Comparison of ENCODE assay signal across 9 mouse cellular contexts in the genomic region with DNA sequence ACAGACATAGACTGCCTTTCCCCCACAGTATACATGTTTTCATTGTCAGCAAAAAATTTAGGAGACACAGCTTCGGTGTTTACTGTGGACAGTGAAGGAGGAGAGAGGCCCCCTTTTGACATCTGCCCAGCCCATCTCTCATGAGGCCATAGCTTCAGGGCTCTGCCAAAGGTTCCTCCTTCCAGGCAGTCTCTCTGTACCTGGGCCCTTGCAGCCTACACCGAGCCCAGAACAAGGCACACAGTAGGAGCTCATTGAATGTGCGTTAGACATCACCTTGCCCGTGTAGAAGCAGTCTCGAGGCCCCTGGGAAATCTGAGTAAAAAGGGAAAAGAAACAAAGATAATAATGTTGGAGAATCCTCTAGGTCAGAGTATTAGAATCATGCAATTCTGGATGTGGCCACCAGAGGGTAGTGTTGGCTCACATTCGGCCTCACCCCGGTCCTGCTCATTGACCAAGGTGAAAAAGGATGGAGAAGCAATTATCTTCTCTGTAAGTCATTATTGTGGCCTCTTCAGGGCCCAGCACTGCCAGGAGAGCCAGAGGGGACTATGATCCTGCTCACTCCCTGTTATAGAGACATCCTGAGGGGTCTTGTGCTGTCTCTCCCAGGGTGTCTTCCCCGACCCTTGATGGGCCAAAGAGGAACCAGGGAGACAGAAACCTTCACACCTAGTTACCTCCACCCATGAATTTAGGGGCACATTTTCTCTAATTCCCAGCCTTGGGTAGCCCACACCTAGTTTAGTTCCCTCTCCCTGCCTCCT. TPM values are rescaled to one million over a fixed set of nuclear protein-coding genes. Genes with fewer than 3 reads are reported as not detected.
A peak's percentile ranks its signal among the peaks of the same experiment; 100 is the strongest.
DNase-seq lines count a peak whose midpoint lies in the region; ATAC-seq and TF ChIP-seq lines count a peak whose summit lies in the region.
"Had no signal": no experiment of that assay in that cellular context is flagged by ENCODE, and none has a peak within 500 bp of the region (broad histone marks: within the 10 kb centered on the region; RNA-seq: fewer than 3 reads in every experiment).

No protein-coding gene starts in this region.

- TF ChIP-seq POLR2A in bone marrow macrophage, adult 2 months (IDR thresholded peaks at IDR 0.05; ENCODE audit: borderline replicate concordance, low read depth, low read length) = no peak
- no peak for TF ChIP-seq POLR2A in thymus, adult 2 months (IDR thresholded peaks at IDR 0.05; ENCODE audit: control insufficient read depth, extremely low read depth, insufficient read depth, low read length, poor library complexity)

- H3K9ac ChIP-seq in embryonic facial prominence, embryonic 15.5 days = no peak overlapping the region
- no peak overlapping the region for H3K9ac ChIP-seq in heart, embryonic 14.5 days (ENCODE audit: low read length)
- no peak overlapping the region for H3K9ac ChIP-seq in liver, postnatal 0 days (replicated peaks)
- no peak overlapping the region for H3K9ac ChIP-seq in neural tube, embryonic 15.5 days (replicated peaks)
- H3K9ac ChIP-seq: heart, embryonic 13.5 days had no signal

- WGBS in embryonic facial prominence, embryonic 15.5 days = 14% methylated on average over 8 of the region's 8 CpGs
- 14% methylated on average over 8 of the region's 8 CpGs for WGBS in heart, embryonic 14.5 days
- 11% methylated on average over 8 of the region's 8 CpGs for WGBS in liver, postnatal 0 days (ENCODE audit: insufficient replicate concordance)
- WGBS in neural tube, embryonic 15.5 days = 13% methylated on average over 8 of the region's 8 CpGs
- 10% methylated on average over 8 of the region's 8 CpGs for whole genome bisulfite sequencing in thymus, adult 2 months

- no peaks in the 10 kb centered on the region for H3K36me3 ChIP-seq in embryonic facial prominence, embryonic 15.5 days
- no peaks in the 10 kb centered on the region for H3K36me3 ChIP-seq in heart, embryonic 14.5 days (ENCODE audit: control insufficient read depth, insufficient read depth, low read length)
- H3K36me3 ChIP-seq in liver, postnatal 0 days (replicated peaks; ENCODE audit: insufficient read depth, low read length) = no peaks in the 10 kb centered on the region
- no peaks in the 10 kb centered on the region for H3K36me3 ChIP-seq in neural tube, embryonic 15.5 days
- no peaks in the 10 kb centered on the region for H3K36me3 ChIP-seq in thymus, adult 2 months (ENCODE audit: control insufficient read depth, insufficient read depth, low read length)
- H3K36me3 ChIP-seq: heart, embryonic 13.5 days had no signal

- no peak overlapping the region for H3K4me3 ChIP-seq in bone marrow macrophage, adult 2 months (ENCODE audit: insufficient read depth, low read length)
- H3K4me3 ChIP-seq in embryonic facial prominence, embryonic 15.5 days (replicated peaks) = no peak overlapping the region
- no peak overlapping the region for H3K4me3 ChIP-seq in heart, embryonic 14.5 days (ENCODE audit: control insufficient read depth in 1 of 2, insufficient read depth in 1 of 2, low read depth in 1 of 2, low read length in 2 of 2)
- H3K4me3 ChIP-seq in liver, postnatal 0 days (ENCODE audit: low read depth, low read length) = no peak overlapping the region
- H3K4me3 ChIP-seq in neural tube, embryonic 15.5 days (replicated peaks) = no peak overlapping the region
- no peak overlapping the region for H3K4me3 ChIP-seq in thymus, adult 2 months (ENCODE audit: control insufficient read depth, insufficient read depth, low read length)
- H3K4me3 ChIP-seq: heart, embryonic 13.5 days had no signal

- H3K9me3 ChIP-seq in embryonic facial prominence, embryonic 15.5 days (replicated peaks) = no peaks in the 10 kb centered on the region
- no peaks in the 10 kb centered on the region for H3K9me3 ChIP-seq in heart, embryonic 14.5 days (ENCODE audit: control insufficient read depth, low read length)
- H3K9me3 ChIP-seq in liver, postnatal 0 days (ENCODE audit: low read length) = no peaks in the 10 kb centered on the region
- no peaks in the 10 kb centered on the region for H3K9me3 ChIP-seq in neural tube, embryonic 15.5 days (replicated peaks)
- H3K9me3 ChIP-seq: heart, embryonic 13.5 days had no signal

- DNase-seq in ES-CJ7 (ENCODE audit: low read depth, low spot score) = peak; percentile 66
- DNase-seq in kidney, postnatal 10 days = peak; percentile 88
- DNase-seq in liver, postnatal 0 days = peak; percentile 81
- DNase-seq in thymus, adult 2 months = peak; percentile 82

- ATAC-seq in embryonic facial prominence, embryonic 15.5 days (ENCODE audit: insufficient number of reproducible peaks, low FRiP score, low TSS enrichment, low read depth) = peak; percentile 22; the same call in 1 of the 2 replicates
- 0 out of 2 replicates have a peak, but pooled peaks have one; percentile 16 for ATAC-seq in heart, embryonic 14.5 days (ENCODE audit: insufficient number of reproducible peaks, insufficient read depth, low FRiP score, low read depth)
- ATAC-seq in liver, postnatal 0 days = peak; percentile 60
- ATAC-seq in neural tube, embryonic 15.5 days (ENCODE audit: low FRiP score) = peak; percentile 51

- TF ChIP-seq EP300 in liver, postnatal 0 days (IDR thresholded peaks at IDR 0.05; ENCODE audit: low read depth) = no peak

- H3K4me1 ChIP-seq in bone marrow macrophage, adult 2 months (ENCODE audit: control insufficient read depth, insufficient read depth, low read length) = no peaks in the 10 kb centered on the region
- peaks cover 9% of the 10 kb centered on the region; the same call in 1 of the 2 replicates for H3K4me1 ChIP-seq in embryonic facial prominence, embryonic 15.5 days
- no peaks in the 10 kb centered on the region; a peak in 1 of 4 replicates for H3K4me1 ChIP-seq in heart, embryonic 14.5 days (ENCODE audit: control insufficient read depth in 2 of 2, insufficient read depth in 2 of 2, low read length in 2 of 2)
- H3K4me1 ChIP-seq in liver, postnatal 0 days (ENCODE audit: insufficient read depth) = no peaks in the 10 kb centered on the region
- H3K4me1 ChIP-seq in neural tube, embryonic 15.5 days = peaks cover 9% of the 10 kb centered on the region
- peaks cover 4% of the 10 kb centered on the region for H3K4me1 ChIP-seq in thymus, adult 2 months (replicated peaks; ENCODE audit: control insufficient read depth, insufficient read depth, low read length)

- no peak overlapping the region for H3K27ac ChIP-seq in bone marrow macrophage, adult 2 months (ENCODE audit: insufficient read depth, low read depth, low read length)
- no peak overlapping the region for H3K27ac ChIP-seq in embryonic facial prominence, embryonic 15.5 days (replicated peaks)
- H3K27ac ChIP-seq in heart, embryonic 14.5 days (replicated peaks in 1 of 2; ENCODE audit: control insufficient read depth in 1 of 2, insufficient read depth in 1 of 2, low read depth in 2 of 2, low read length in 2 of 2) = no peak overlapping the region
- H3K27ac ChIP-seq in liver, postnatal 0 days (ENCODE audit: low read depth) = no peak overlapping the region
- H3K27ac ChIP-seq in neural tube, embryonic 15.5 days (replicated peaks) = peak overlapping the region; percentile 30
- H3K27ac ChIP-seq in thymus, adult 2 months (ENCODE audit: control insufficient read depth, insufficient read depth, low read length) = no peak overlapping the region
- H3K27ac ChIP-seq: heart, embryonic 13.5 days had no signal

- no peak overlapping the region for H3K4me2 ChIP-seq in embryonic facial prominence, embryonic 15.5 days (replicated peaks)
- H3K4me2 ChIP-seq in heart, embryonic 14.5 days (ENCODE audit: low read length) = no peak overlapping the region
- H3K4me2 ChIP-seq in liver, postnatal 0 days (ENCODE audit: low read depth, low read length) = no peak overlapping the region
- H3K4me2 ChIP-seq in neural tube, embryonic 15.5 days = no peak overlapping the region
- H3K4me2 ChIP-seq: heart, embryonic 13.5 days had no signal

- peak; percentile 85 for TF ChIP-seq CTCF in bone marrow macrophage, adult 2 months (IDR thresholded peaks at IDR 0.05; ENCODE audit: low read depth, low read length)
- peak; percentile 94 for TF ChIP-seq CTCF in liver, postnatal 0 days (IDR thresholded peaks at IDR 0.05; ENCODE audit: low read depth)
- TF ChIP-seq CTCF in thymus, adult 2 months (IDR thresholded peaks at IDR 0.05; ENCODE audit: borderline replicate concordance, control insufficient read depth, extremely low read depth, insufficient read depth, low read length, poor library complexity) = no peak

- peaks cover 16% of the 10 kb centered on the region for H3K27me3 ChIP-seq in embryonic facial prominence, embryonic 15.5 days
- H3K27me3 ChIP-seq in heart, embryonic 14.5 days (ENCODE audit: control insufficient read depth, insufficient read depth, low read length) = peaks cover 17% of the 10 kb centered on the region
- H3K27me3 ChIP-seq in liver, postnatal 0 days (ENCODE audit: insufficient read depth, low read length) = peaks cover 36% of the 10 kb centered on the region
- peaks cover 18% of the 10 kb centered on the region; the same call in 1 of the 2 replicates for H3K27me3 ChIP-seq in neural tube, embryonic 15.5 days (replicated peaks)
- no peaks in the 10 kb centered on the region; the same call in 1 of the 2 replicates for H3K27me3 ChIP-seq in thymus, adult 2 months (ENCODE audit: control insufficient read depth, insufficient read depth, low read length)

RNA-seq across cellular contexts. Expression of gene Hap1, which starts 6.5 kb away (rescaled TPM):
- 0.68 and 1.2 TPM in 2 replicates for polyA plus RNA-seq in bone marrow macrophage, adult 2 months (2012; ENCODE audit: insufficient read depth, insufficient read length, missing spikeins)
- polyA plus RNA-seq in embryonic facial prominence, embryonic 15.5 days (2015; fragmentation: Nextera tagmentation; extraction: Ambion mirVana) = 7.0 and 10.6 TPM in 2 replicates
- polyA plus RNA-seq in heart, embryonic 14.5 days (2014; fragmentation: Nextera tagmentation; extraction: Ambion mirVana) = 3.4 and 4.3 TPM in 2 replicates
- polyA plus RNA-seq in liver, postnatal 0 days (2015; fragmentation: Nextera tagmentation; extraction: Ambion mirVana) = 0.78 and 0.81 TPM in 2 replicates
- polyA plus RNA-seq in neural tube, embryonic 15.5 days (2015; fragmentation: Nextera tagmentation; extraction: Ambion mirVana) = 233 and 264 TPM in 2 replicates
- 7.7 and 8.6 TPM in 2 replicates for polyA plus RNA-seq in thymus, adult 2 months (2012; rRNA removed)

RNA-seq across cellular contexts. Expression of gene Gast, which starts 28.2 kb away (rescaled TPM):
- polyA plus RNA-seq in bone marrow macrophage, adult 2 months (2012; ENCODE audit: insufficient read depth, insufficient read length, missing spikeins) = not detected in 2 replicates
- 6.0 and 6.7 TPM in 2 replicates for polyA plus RNA-seq in embryonic facial prominence, embryonic 15.5 days (2015; fragmentation: Nextera tagmentation; extraction: Ambion mirVana)
- polyA plus RNA-seq in heart, embryonic 14.5 days (2014; fragmentation: Nextera tagmentation; extraction: Ambion mirVana) = not detected in 2 replicates
- not detected in 2 replicates for polyA plus RNA-seq in liver, postnatal 0 days (2015; fragmentation: Nextera tagmentation; extraction: Ambion mirVana)
- 0.75 TPM in 1 of 2 replicates, not detected in the other for polyA plus RNA-seq in neural tube, embryonic 15.5 days (2015; fragmentation: Nextera tagmentation; extraction: Ambion mirVana)
- 2.0 and 2.4 TPM in 2 replicates for polyA plus RNA-seq in thymus, adult 2 months (2012; rRNA removed)
- polyA plus RNA-seq: heart, embryonic 13.5 days had no signal

RNA-seq across cellular contexts. Expression of gene Jup, which starts 35.2 kb away (rescaled TPM):
- 7.3 and 15.0 TPM in 2 replicates for polyA plus RNA-seq in bone marrow macrophage, adult 2 months (2012; ENCODE audit: insufficient read depth, insufficient read length, missing spikeins)
- 232 and 256 TPM in 2 replicates for polyA plus RNA-seq in embryonic facial prominence, embryonic 15.5 days (2015; fragmentation: Nextera tagmentation; extraction: Ambion mirVana)
- 117 and 118 TPM in 2 replicates for polyA plus RNA-seq in heart, embryonic 14.5 days (2014; fragmentation: Nextera tagmentation; extraction: Ambion mirVana)
- 17.5 and 18.9 TPM in 2 replicates for polyA plus RNA-seq in liver, postnatal 0 days (2015; fragmentation: Nextera tagmentation; extraction: Ambion mirVana)
- 58.2 and 74.6 TPM in 2 replicates for polyA plus RNA-seq in neural tube, embryonic 15.5 days (2015; fragmentation: Nextera tagmentation; extraction: Ambion mirVana)
- polyA plus RNA-seq in thymus, adult 2 months (2012; rRNA removed) = 220 and 221 TPM in 2 replicates

RNA-seq across cellular contexts. Expression of gene Eif1, which starts 42.7 kb away (rescaled TPM):
- polyA plus RNA-seq in bone marrow macrophage, adult 2 months (2012; ENCODE audit: insufficient read depth, insufficient read length, missing spikeins) = 922 and 1,042 TPM in 2 replicates
- 1,638 and 1,748 TPM in 2 replicates for polyA plus RNA-seq in embryonic facial prominence, embryonic 15.5 days (2015; fragmentation: Nextera tagmentation; extraction: Ambion mirVana)
- polyA plus RNA-seq in heart, embryonic 14.5 days (2014; fragmentation: Nextera tagmentation; extraction: Ambion mirVana) = 1,807 and 1,900 TPM in 2 replicates
- polyA plus RNA-seq in liver, postnatal 0 days (2015; fragmentation: Nextera tagmentation; extraction: Ambion mirVana) = 1,752 and 1,956 TPM in 2 replicates
- 1,270 and 1,336 TPM in 2 replicates for polyA plus RNA-seq in neural tube, embryonic 15.5 days (2015; fragmentation: Nextera tagmentation; extraction: Ambion mirVana)
- 117 and 131 TPM in 2 replicates for polyA plus RNA-seq in thymus, adult 2 months (2012; rRNA removed)

RNA-seq across cellular contexts. Expression of gene P3h4, which starts 52.2 kb away (rescaled TPM):
- 0.67 TPM in 1 of 2 replicates, not detected in the other for polyA plus RNA-seq in bone marrow macrophage, adult 2 months (2012; ENCODE audit: insufficient read depth, insufficient read length, missing spikeins)
- 89.9 and 91.1 TPM in 2 replicates for polyA plus RNA-seq in embryonic facial prominence, embryonic 15.5 days (2015; fragmentation: Nextera tagmentation; extraction: Ambion mirVana)
- polyA plus RNA-seq in heart, embryonic 14.5 days (2014; fragmentation: Nextera tagmentation; extraction: Ambion mirVana) = 54.7 and 58.1 TPM in 2 replicates
- 3.4 and 4.6 TPM in 2 replicates for polyA plus RNA-seq in liver, postnatal 0 days (2015; fragmentation: Nextera tagmentation; extraction: Ambion mirVana)
- polyA plus RNA-seq in neural tube, embryonic 15.5 days (2015; fragmentation: Nextera tagmentation; extraction: Ambion mirVana) = 24.3 and 24.4 TPM in 2 replicates
- 22.3 and 23.6 TPM in 2 replicates for polyA plus RNA-seq in thymus, adult 2 months (2012; rRNA removed)

Comparison
In these comparisons a context has a peak if more than half of its experiments do, and no peak if none do; other contexts are left out.
1. RNA of gene Hap1, which starts 6.5 kb away (polyA plus RNA-seq): 233 to 264 TPM in neural tube, embryonic 15.5 days; 7.0 to 10.6 TPM in embryonic facial prominence, embryonic 15.5 days, 7.7 to 8.6 TPM in thymus, adult 2 months, 3.4 to 4.3 TPM in heart, embryonic 14.5 days, 0.78 to 0.81 TPM in liver, postnatal 0 days and 0.68 to 1.2 TPM in bone marrow macrophage, adult 2 months; every median in the first group is over 10 times any median in the second.
2. Peak in every context shown above with its lines, with median percentiles within 50 percentile points of each other: DNase-seq and ATAC-seq.